In genomic region chr12:17540040-17540552, GRCm38 (mm10) we compare ENCODE assay signal across 31 mouse cellular contexts. TPM values are rescaled to one million over a fixed set of nuclear protein-coding genes. Genes with fewer than 3 reads are reported as not detected.
A peak's percentile ranks its signal among the peaks of the same experiment; 100 is the strongest.
DNase-seq lines count a peak whose midpoint lies in the region; ATAC-seq and TF ChIP-seq lines count a peak whose summit lies in the region.
"Had no signal": no experiment of that assay in that cellular context is flagged by ENCODE, and none has a peak within 500 bp of the region (broad histone marks: within the 10 kb centered on the region; RNA-seq: fewer than 3 reads in every experiment).

No protein-coding gene starts in this region.

- peak overlapping the region; percentile 90 for H3K27ac ChIP-seq in liver, embryonic 14.5 days
- H3K27ac ChIP-seq in hindbrain, embryonic 10.5 days: no peak overlapping the region
- H3K27ac ChIP-seq in lung, postnatal 0 days (ENCODE audit: low read length): no peak overlapping the region
- H3K27ac ChIP-seq: gastrocnemius, adult 2 months; hindbrain, embryonic 15.5 days; midbrain, embryonic 12.5 days; neural tube, embryonic 12.5 days had no signal

- no peak; the same call in 1 of the 2 replicates for TF ChIP-seq EP300 in liver, embryonic 14.5 days (IDR thresholded peaks at IDR 0.05; ENCODE audit: low read depth)
- no peak for TF ChIP-seq EP300 in lung, postnatal 0 days (IDR thresholded peaks at IDR 0.05)

- no peak for ATAC-seq in erythroblast, adult 5-6 weeks (replicated peaks; ENCODE audit: low FRiP score, poor library complexity, severe bottlenecking)
- ATAC-seq in erythroid progenitor cell, adult 5-6 weeks (replicated peaks; ENCODE audit: low FRiP score, poor library complexity, severe bottlenecking): peak; percentile 36
- no peak for ATAC-seq in liver, embryonic 14.5 days (ENCODE audit: insufficient read depth)
- ATAC-seq in lung, postnatal 0 days: no peak
- ATAC-seq: forebrain, embryonic 16.5 days; inflammation-experienced regulatory T-cells, adult 6 months; Patski had no signal

- peak overlapping the region; percentile 78 for H3K9ac ChIP-seq in liver, embryonic 14.5 days (replicated peaks)
- no peak overlapping the region for H3K9ac ChIP-seq in lung, postnatal 0 days (replicated peaks; ENCODE audit: low read depth)
- H3K9ac ChIP-seq: hindbrain, embryonic 15.5 days; midbrain, embryonic 12.5 days; neural tube, embryonic 12.5 days had no signal

- H3K9me3 ChIP-seq in erythroblast, embryonic 14.5 days (ENCODE audit: control insufficient read depth, low read length): no peaks in the 10 kb centered on the region
- no peaks in the 10 kb centered on the region for H3K9me3 ChIP-seq in liver, embryonic 14.5 days (ENCODE audit: control insufficient read depth, low read length)
- no peaks in the 10 kb centered on the region for H3K9me3 ChIP-seq in hindbrain, embryonic 10.5 days
- H3K9me3 ChIP-seq in lung, postnatal 0 days (ENCODE audit: low read length): no peaks in the 10 kb centered on the region
- H3K9me3 ChIP-seq: G1E; hindbrain, embryonic 15.5 days; megakaryocyte, embryonic 14.5 days; midbrain, embryonic 12.5 days; neural tube, embryonic 12.5 days had no signal

- H3K27me3 ChIP-seq in erythroblast, embryonic 14.5 days (ENCODE audit: control insufficient read depth): no peaks in the 10 kb centered on the region
- no peaks in the 10 kb centered on the region for H3K27me3 ChIP-seq in liver, embryonic 14.5 days (ENCODE audit: control insufficient read depth, insufficient read depth, low read length)
- H3K27me3 ChIP-seq in hindbrain, embryonic 10.5 days (ENCODE audit: insufficient read depth, poor library complexity, severe bottlenecking): no peaks in the 10 kb centered on the region
- no peaks in the 10 kb centered on the region for H3K27me3 ChIP-seq in lung, postnatal 0 days (replicated peaks; ENCODE audit: insufficient read depth, low read length)
- H3K27me3 ChIP-seq: CH12.LX; hindbrain, embryonic 15.5 days; midbrain, embryonic 12.5 days; neural tube, embryonic 12.5 days had no signal

- peak overlapping the region; percentile 71 for H3K4me3 ChIP-seq in erythroblast, embryonic 14.5 days (replicated peaks)
- peak overlapping the region; percentile 52 to 61; a peak in 3 of 4 replicates for H3K4me3 ChIP-seq in liver, embryonic 14.5 days (ENCODE audit: insufficient read depth in 1 of 2, low read depth in 2 of 2, low read length in 2 of 2)
- no peak overlapping the region for H3K4me3 ChIP-seq in hindbrain, embryonic 10.5 days
- H3K4me3 ChIP-seq in lung, postnatal 0 days (ENCODE audit: low read depth, low read length): no peak overlapping the region
- H3K4me3 ChIP-seq: gastrocnemius, adult 2 months; hindbrain, embryonic 15.5 days; megakaryocyte, embryonic 14.5 days; midbrain, embryonic 12.5 days; myocyte; neural tube, embryonic 12.5 days had no signal

- peaks cover 89% of the 10 kb centered on the region for H3K4me1 ChIP-seq in erythroblast, embryonic 14.5 days (ENCODE audit: control insufficient read depth)
- H3K4me1 ChIP-seq in liver, embryonic 14.5 days (replicated peaks; ENCODE audit: control insufficient read depth in 2 of 2, insufficient read depth in 2 of 2, low read length in 1 of 2): peaks cover 70 to 71% of the 10 kb centered on the region in 2 experiments
- H3K4me1 ChIP-seq in hindbrain, embryonic 10.5 days (replicated peaks): 0 out of 2 replicates have a peak, but pooled peaks cover 7% of the 10 kb centered on the region
- peaks cover 4% of the 10 kb centered on the region; the same call in 1 of the 2 replicates for H3K4me1 ChIP-seq in lung, postnatal 0 days (ENCODE audit: insufficient read depth, low read depth, low read length)
- H3K4me1 ChIP-seq: hindbrain, embryonic 15.5 days; neural tube, embryonic 12.5 days had no signal

- peaks cover 4% of the 10 kb centered on the region for H3K36me3 ChIP-seq in erythroblast, embryonic 14.5 days (ENCODE audit: control insufficient read depth)
- H3K36me3 ChIP-seq in liver, embryonic 14.5 days (replicated peaks; ENCODE audit: control insufficient read depth, insufficient read depth, low read depth): no peaks in the 10 kb centered on the region
- no peaks in the 10 kb centered on the region for H3K36me3 ChIP-seq in hindbrain, embryonic 10.5 days
- no peaks in the 10 kb centered on the region for H3K36me3 ChIP-seq in lung, postnatal 0 days (ENCODE audit: insufficient read depth, low read length)
- H3K36me3 ChIP-seq: G1E; hindbrain, embryonic 15.5 days; midbrain, embryonic 12.5 days; neural tube, embryonic 12.5 days had no signal

- DNase-seq in liver, embryonic 14.5 days (ENCODE audit: low read depth in 3 of 3, low spot score in 3 of 3): no peak
- DNase-seq in hindbrain, embryonic 10.5 days (ENCODE audit: low spot score): no peak
- no peak for DNase-seq in right cerebral cortex, postnatal 14 days
- no peak for DNase-seq in lung, postnatal 0 days (ENCODE audit: low spot score)
- DNase-seq: adrenal gland, postnatal 25 days; cerebellum, adult 8-10 months; cerebellum, postnatal 25 days; gastrocnemius, adult 2 months; gastrocnemius, postnatal 36 days; heart, adult 18-20 months; heart, postnatal 36 days; kidney, adult 11 months; kidney, postnatal 36 days; layer of hippocampus, postnatal 36 days; lung, postnatal 4 days; right cerebral cortex, adult 18-20 months; right cerebral cortex, postnatal 4 days had no signal

- 39% methylated on average over 6 of the region's 6 CpGs for WGBS in liver, embryonic 14.5 days (ENCODE audit: insufficient replicate concordance)
- 84% methylated on average over 6 of the region's 6 CpGs for WGBS in hindbrain, embryonic 10.5 days
- WGBS in lung, postnatal 0 days: 65% methylated on average over 6 of the region's 6 CpGs

- TF ChIP-seq CTCF in liver, embryonic 14.5 days (IDR thresholded peaks at IDR 0.05; ENCODE audit: low read depth): no peak
- no peak for TF ChIP-seq CTCF in lung, postnatal 0 days (IDR thresholded peaks at IDR 0.05)

- H3K4me2 ChIP-seq in liver, embryonic 14.5 days (ENCODE audit: low read depth): peak overlapping the region; percentile 96
- H3K4me2 ChIP-seq in lung, postnatal 0 days (replicated peaks; ENCODE audit: low read depth, low read length): no peak overlapping the region
- H3K4me2 ChIP-seq: heart, embryonic 11.5 days; hindbrain, embryonic 15.5 days; midbrain, embryonic 12.5 days; neural tube, embryonic 12.5 days had no signal

RNA-seq across cellular contexts. Expression of gene Odc1, which starts 4.5 kb away (rescaled TPM):
- 36.4 and 44.9 TPM in 2 replicates for polyA plus RNA-seq in erythroblast, embryonic 14.5 days (2012)
- 578 and 641 TPM in 2 replicates for total RNA-seq in erythroblast, adult 5-6 weeks (2015; ENCODE audit: low replicate concordance)
- total RNA-seq in erythroblast, adult 5-6 weeks (2017; ENCODE audit: low replicate concordance): 1,162 and 1,709 TPM in 2 replicates
- total RNA-seq in erythroid progenitor cell, adult 5-6 weeks (2015; ENCODE audit: low replicate concordance): 1,351 and 1,432 TPM in 2 replicates
- total RNA-seq in erythroid progenitor cell, adult 5-6 weeks (2017; ENCODE audit: low replicate concordance): 1,739 and 2,218 TPM in 2 replicates
- polyA plus RNA-seq in liver, embryonic 14.5 days (2012; rRNA removed): 367 and 457 TPM in 2 replicates
- polyA plus RNA-seq in liver, embryonic 14.5 days (2014; fragmentation: Nextera tagmentation; extraction: Ambion mirVana): 444 and 509 TPM in 2 replicates
- 274 and 286 TPM in 2 replicates for polyA plus RNA-seq in hindbrain, embryonic 10.5 days (2016; fragmentation: Nextera tagmentation; extraction: Ambion mirVana)
- 42.0 and 43.6 TPM in 2 replicates for polyA plus RNA-seq in lung, postnatal 0 days (2015; fragmentation: Nextera tagmentation; extraction: Ambion mirVana)

Comparison
In these comparisons a context has a peak if more than half of its experiments do, and no peak if none do; other contexts are left out.
1. H3K4me3 ChIP-seq: peak in erythroblast, embryonic 14.5 days (single experiment) and liver, embryonic 14.5 days (2 of 2); none in hindbrain, embryonic 10.5 days (single experiment) and lung, postnatal 0 days (single experiment).